Comparison of ENCODE assay signal across 28 mouse cellular contexts in the genomic region with DNA sequence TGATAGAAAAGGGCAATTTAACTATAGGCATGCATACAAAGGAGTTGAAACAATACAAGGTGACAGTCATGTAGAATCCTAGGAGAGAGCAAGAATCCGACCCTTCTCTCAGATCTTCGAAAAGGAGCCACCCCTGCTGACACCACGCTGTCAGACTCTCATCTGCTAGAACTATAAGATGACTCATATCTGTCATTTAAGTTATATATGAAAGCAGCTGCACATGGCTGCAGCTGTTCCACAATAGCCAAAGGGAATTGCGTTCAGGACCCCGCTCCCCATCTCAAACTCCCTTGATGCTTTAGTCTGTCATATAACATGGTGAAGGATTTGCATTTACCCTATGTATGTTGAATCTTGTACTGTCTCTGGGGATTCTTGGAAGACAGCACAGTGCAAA.
DNase-seq lines count a peak whose midpoint lies in the region; ATAC-seq and TF ChIP-seq lines count a peak whose summit lies in the region.
"Had no signal": no experiment of that assay in that cellular context is flagged by ENCODE, and none has a peak within 500 bp of the region (broad histone marks: within the 10 kb centered on the region; RNA-seq: fewer than 3 reads in every experiment).

No protein-coding gene starts in this region.

- WGBS in embryonic facial prominence, embryonic 14.5 days: 61% methylated on average over 5 of the region's 5 CpGs
- 84% methylated on average over 5 of the region's 5 CpGs for WGBS in embryonic facial prominence, embryonic 10.5 days
- 59% methylated on average over 5 of the region's 5 CpGs for WGBS in lung, embryonic 14.5 days
- 52% methylated on average over 5 of the region's 5 CpGs for WGBS in hindbrain, postnatal 0 days
- WGBS in liver, postnatal 0 days (ENCODE audit: insufficient replicate concordance): 83% methylated on average over 5 of the region's 5 CpGs

- TF ChIP-seq CTCF in lung, embryonic 14.5 days (IDR thresholded peaks at IDR 0.05; ENCODE audit: low read depth): no peak
- no peak for TF ChIP-seq CTCF in C2C12 (IDR thresholded peaks at IDR 0.05; ENCODE audit: control insufficient read depth, insufficient read depth, insufficient read length)
- no peak for TF ChIP-seq CTCF in hindbrain, postnatal 0 days (IDR thresholded peaks at IDR 0.05; ENCODE audit: low read depth)
- TF ChIP-seq CTCF in liver, postnatal 0 days (IDR thresholded peaks at IDR 0.05; ENCODE audit: low read depth): no peak

- no peak for TF ChIP-seq EP300 in liver, postnatal 0 days (IDR thresholded peaks at IDR 0.05; ENCODE audit: low read depth)

- no peak overlapping the region for H3ac ChIP-seq in C2C12 (ENCODE audit: control insufficient read depth, insufficient read length, low read depth)

- no peaks in the 10 kb centered on the region for H3K4me1 ChIP-seq in embryonic facial prominence, embryonic 14.5 days (ENCODE audit: control insufficient read depth, insufficient read depth, low read length)
- H3K4me1 ChIP-seq in embryonic facial prominence, embryonic 10.5 days: peaks cover 6% of the 10 kb centered on the region; the same call in 1 of the 2 replicates
- peaks cover 18% of the 10 kb centered on the region; the same call in 1 of the 2 replicates for H3K4me1 ChIP-seq in lung, embryonic 14.5 days (ENCODE audit: insufficient read depth)
- 0 out of 2 replicates have a peak, but pooled peaks cover 4% of the 10 kb centered on the region for H3K4me1 ChIP-seq in hindbrain, postnatal 0 days (ENCODE audit: insufficient read depth, low read length)
- peaks cover 11% of the 10 kb centered on the region for H3K4me1 ChIP-seq in liver, postnatal 0 days (ENCODE audit: insufficient read depth)
- H3K4me1 ChIP-seq: liver, embryonic 15.5 days had no signal

- no peak overlapping the region for H3K4me2 ChIP-seq in embryonic facial prominence, embryonic 14.5 days (ENCODE audit: low read depth, low read length)
- no peak overlapping the region for H3K4me2 ChIP-seq in lung, embryonic 14.5 days
- H3K4me2 ChIP-seq in hindbrain, postnatal 0 days (ENCODE audit: low read depth, low read length): no peak overlapping the region
- H3K4me2 ChIP-seq in liver, postnatal 0 days (ENCODE audit: low read depth, low read length): no peak overlapping the region
- H3K4me2 ChIP-seq: forebrain, embryonic 15.5 days; heart, embryonic 13.5 days; hindbrain, embryonic 15.5 days; intestine, embryonic 15.5 days; liver, embryonic 15.5 days had no signal

- H3K27ac ChIP-seq in embryonic facial prominence, embryonic 14.5 days (replicated peaks; ENCODE audit: low read depth, low read length): no peak overlapping the region
- H3K27ac ChIP-seq in embryonic facial prominence, embryonic 10.5 days (replicated peaks): no peak overlapping the region
- H3K27ac ChIP-seq in lung, embryonic 14.5 days (ENCODE audit: low read depth): peak overlapping the region; percentile 10; the same call in 1 of the 2 replicates
- H3K27ac ChIP-seq in hindbrain, postnatal 0 days: no peak overlapping the region
- no peak overlapping the region for H3K27ac ChIP-seq in liver, postnatal 0 days (ENCODE audit: low read depth)
- H3K27ac ChIP-seq: forebrain, embryonic 15.5 days; gastrocnemius, adult 2 months; heart, adult 2 months; heart, embryonic 13.5 days; hindbrain, embryonic 15.5 days; intestine, embryonic 15.5 days; kidney, postnatal 0 days; liver, embryonic 15.5 days had no signal

- DNase-seq in embryonic facial prominence, embryonic 14.5 days (ENCODE audit: low spot score): peak; percentile 36
- no peak for DNase-seq in embryonic facial prominence, embryonic 10.5 days (ENCODE audit: low spot score)
- DNase-seq in lung, embryonic 14.5 days: no peak
- DNase-seq in lung, postnatal 14 days: no peak
- no peak for DNase-seq in hindbrain, postnatal 0 days (ENCODE audit: low spot score)
- no peak for DNase-seq in liver, postnatal 0 days
- DNase-seq in gastrocnemius, postnatal 10 days: no peak
- DNase-seq: adrenal gland, adult 8-10 months; cerebellum, adult 2 months; cerebellum, postnatal 14 days; gastrocnemius, adult 2 months; heart, adult 2 months; heart, postnatal 14 days; kidney, adult 2 months; kidney, postnatal 4 days; lung, postnatal 4 days; right cerebral cortex, postnatal 4 days; thymus, adult 2 months; thymus, postnatal 36 days had no signal

- no peaks in the 10 kb centered on the region for H3K27me3 ChIP-seq in embryonic facial prominence, embryonic 14.5 days (replicated peaks; ENCODE audit: control insufficient read depth, insufficient read depth, low read length)
- no peaks in the 10 kb centered on the region for H3K27me3 ChIP-seq in embryonic facial prominence, embryonic 10.5 days (replicated peaks; ENCODE audit: low read depth, poor library complexity, severe bottlenecking)
- H3K27me3 ChIP-seq in lung, embryonic 14.5 days (ENCODE audit: insufficient read depth, low read length): no peaks in the 10 kb centered on the region
- H3K27me3 ChIP-seq in C2C12 (ENCODE audit: control insufficient read depth, insufficient read depth, insufficient read length): no peaks in the 10 kb centered on the region
- H3K27me3 ChIP-seq in hindbrain, postnatal 0 days (ENCODE audit: insufficient read depth, low read length): no peaks in the 10 kb centered on the region
- H3K27me3 ChIP-seq in liver, postnatal 0 days (ENCODE audit: insufficient read depth, low read length): no peaks in the 10 kb centered on the region
- H3K27me3 ChIP-seq: forebrain, embryonic 15.5 days; heart, embryonic 13.5 days; hindbrain, embryonic 15.5 days; intestine, embryonic 15.5 days; liver, embryonic 15.5 days had no signal

- no peak overlapping the region for H3K9ac ChIP-seq in embryonic facial prominence, embryonic 14.5 days (ENCODE audit: low read depth, low read length)
- no peak overlapping the region for H3K9ac ChIP-seq in lung, embryonic 14.5 days
- no peak overlapping the region for H3K9ac ChIP-seq in hindbrain, postnatal 0 days (replicated peaks; ENCODE audit: low read length)
- no peak overlapping the region for H3K9ac ChIP-seq in liver, postnatal 0 days (replicated peaks)
- H3K9ac ChIP-seq: forebrain, embryonic 15.5 days; heart, embryonic 13.5 days; hindbrain, embryonic 15.5 days; intestine, embryonic 15.5 days; liver, embryonic 15.5 days had no signal

- H3K36me3 ChIP-seq in embryonic facial prominence, embryonic 14.5 days (ENCODE audit: control insufficient read depth, insufficient read depth, low read length): no peaks in the 10 kb centered on the region
- H3K36me3 ChIP-seq in embryonic facial prominence, embryonic 10.5 days (replicated peaks): no peaks in the 10 kb centered on the region
- no peaks in the 10 kb centered on the region for H3K36me3 ChIP-seq in lung, embryonic 14.5 days (ENCODE audit: insufficient read depth)
- no peaks in the 10 kb centered on the region for H3K36me3 ChIP-seq in C2C12 (ENCODE audit: control insufficient read depth, insufficient read depth)
- no peaks in the 10 kb centered on the region for H3K36me3 ChIP-seq in hindbrain, postnatal 0 days (ENCODE audit: insufficient read depth, low read length)
- no peaks in the 10 kb centered on the region for H3K36me3 ChIP-seq in liver, postnatal 0 days (replicated peaks; ENCODE audit: insufficient read depth, low read length)
- H3K36me3 ChIP-seq: forebrain, embryonic 15.5 days; G1E; heart, embryonic 13.5 days; hindbrain, embryonic 15.5 days; intestine, embryonic 15.5 days; liver, embryonic 15.5 days had no signal

- no peak overlapping the region for H3K4me3 ChIP-seq in embryonic facial prominence, embryonic 14.5 days (ENCODE audit: low read depth, low read length)
- H3K4me3 ChIP-seq in embryonic facial prominence, embryonic 10.5 days: no peak overlapping the region
- H3K4me3 ChIP-seq in lung, embryonic 14.5 days (ENCODE audit: low read depth, low read length): no peak overlapping the region
- no peak overlapping the region for H3K4me3 ChIP-seq in C2C12 (ENCODE audit: insufficient read depth, poor library complexity, severe bottlenecking)
- H3K4me3 ChIP-seq in hindbrain, postnatal 0 days (ENCODE audit: low read length): no peak overlapping the region
- no peak overlapping the region for H3K4me3 ChIP-seq in liver, postnatal 0 days (ENCODE audit: low read depth, low read length)
- H3K4me3 ChIP-seq: forebrain, embryonic 15.5 days; gastrocnemius, adult 2 months; heart, adult 2 months; heart, embryonic 13.5 days; hindbrain, embryonic 15.5 days; intestine, embryonic 15.5 days; liver, embryonic 15.5 days; megakaryocyte, embryonic 14.5 days had no signal

- H3K9me3 ChIP-seq in embryonic facial prominence, embryonic 14.5 days (ENCODE audit: control insufficient read depth, low read length): no peaks in the 10 kb centered on the region
- H3K9me3 ChIP-seq in embryonic facial prominence, embryonic 10.5 days: no peaks in the 10 kb centered on the region
- H3K9me3 ChIP-seq in lung, embryonic 14.5 days (ENCODE audit: low read depth, low read length): no peaks in the 10 kb centered on the region
- no peaks in the 10 kb centered on the region for H3K9me3 ChIP-seq in hindbrain, postnatal 0 days (ENCODE audit: low read length)
- H3K9me3 ChIP-seq in liver, postnatal 0 days (ENCODE audit: low read length): no peaks in the 10 kb centered on the region
- H3K9me3 ChIP-seq: forebrain, embryonic 15.5 days; G1E; heart, embryonic 13.5 days; hindbrain, embryonic 15.5 days; intestine, embryonic 15.5 days; liver, embryonic 15.5 days had no signal

- H3K79me2 ChIP-seq in C2C12 (ENCODE audit: control insufficient read depth, insufficient read depth): no peaks in the 10 kb centered on the region

- H3K79me3 ChIP-seq in C2C12 (ENCODE audit: low read depth): no peaks in the 10 kb centered on the region

- peak; percentile 47; the same call in 1 of the 2 replicates for ATAC-seq in embryonic facial prominence, embryonic 14.5 days (ENCODE audit: low read depth)
- no peak for ATAC-seq in lung, embryonic 14.5 days (ENCODE audit: insufficient read depth)
- 0 out of 2 replicates have a peak, but pooled peaks have one; percentile 40 for ATAC-seq in hindbrain, postnatal 0 days
- no peak for ATAC-seq in liver, postnatal 0 days
- ATAC-seq: forebrain, embryonic 15.5 days; intestine, embryonic 15.5 days had no signal

TF ChIP-seq in C2C12, 6 proteins besides CTCF, POLR2A, EP300 and RAD21:
- TF ChIP-seq MAX (IDR thresholded peaks at IDR 0.05) (peak; percentile 73), MYOD1 (IDR thresholded peaks at IDR 0.05; ENCODE audit: control insufficient read depth, insufficient read length, low read depth) (peak; percentile 99), FOSL1 (IDR thresholded peaks at IDR 0.05; ENCODE audit: insufficient read depth, low read length, poor library complexity, severe bottlenecking) (peak; percentile 8), USF1 (IDR thresholded peaks at IDR 0.05; ENCODE audit: low read depth) (no peak), MYOG (IDR thresholded peaks at IDR 0.05; ENCODE audit: control insufficient read depth, extremely low read depth, insufficient read length) (no peak)

Comparison
In these comparisons a context has a peak if more than half of its experiments do, and no peak if none do; other contexts are left out.
1. ATAC-seq: peak in embryonic facial prominence, embryonic 14.5 days (single experiment) and hindbrain, postnatal 0 days (single experiment); none in lung, embryonic 14.5 days (single experiment) and liver, postnatal 0 days (single experiment).